Mouse (Mus musculus): ENCODE measurements around the gene Ncam1. TPM values are rescaled to one million over a fixed set of nuclear protein-coding genes. Genes with fewer than 3 reads are reported as not detected.

The Ncam1 gene
- polyA plus RNA-seq, 1 experiment from 2014 or later = 370 TPM

GRCm38 (mm10) chr9:49793241-49793640, 5.5 kb downstream of the Ncam1 start:
- Histone ChIP-seq H3K4me1 (peaks cover 54% of the 10 kb centered on the region), H3K27me3 (no peaks in the 10 kb centered on the region), H3K27ac (replicated peaks) (0 out of 2 replicates have a peak overlapping the region, but pooled peaks have one; percentile 19), H3K4me2 (replicated peaks) (no peak overlapping the region), H3K9me3 (no peaks in the 10 kb centered on the region), H3K36me3 (no peaks in the 10 kb centered on the region), H3K9ac (replicated peaks) (no peak overlapping the region), H3K4me3 (no peak overlapping the region)
- no peak for ATAC-seq (replicated peaks)
- WGBS = 24% methylated on average over 2 of the region's 2 CpGs

- peaks cover 54% of the 10 kb centered on the region for H3K4me1 ChIP-seq
- H3K4me3 ChIP-seq = no peak overlapping the region
- no peaks in the 10 kb centered on the region for H3K9me3 ChIP-seq
- H3K36me3 ChIP-seq = no peaks in the 10 kb centered on the region
- H3K27ac ChIP-seq (replicated peaks) = peak overlapping the region; percentile 19; the same call in 1 of the 2 replicates
- 51% methylated on average over 4 of the region's 4 CpGs for WGBS
- H3K4me2 ChIP-seq (replicated peaks) = no peak overlapping the region
- no peak for ATAC-seq (replicated peaks)
- no peaks in the 10 kb centered on the region for H3K27me3 ChIP-seq
- H3K9ac ChIP-seq (replicated peaks) = no peak overlapping the region
Measured at GRCm38 (mm10) chr9:49792646-49793045, 6.1 kb downstream of the Ncam1 start.

- no peak overlapping the region for H3K4me2 ChIP-seq (replicated peaks)
- peaks cover 13% of the 10 kb centered on the region for H3K4me1 ChIP-seq
- H3K9ac ChIP-seq (replicated peaks) = no peak overlapping the region
- no peak for ATAC-seq (replicated peaks)
- WGBS = 75% methylated on average over 9 of the region's 9 CpGs
- no peak overlapping the region for H3K27ac ChIP-seq (replicated peaks)
- H3K9me3 ChIP-seq = no peaks in the 10 kb centered on the region
- H3K36me3 ChIP-seq = no peaks in the 10 kb centered on the region
- H3K4me3 ChIP-seq = no peak overlapping the region
- H3K27me3 ChIP-seq = no peaks in the 10 kb centered on the region
Measured at GRCm38 (mm10) chr9:49781016-49781772, 17.5 kb downstream of the Ncam1 start.

- Histone ChIP-seq H3K9ac (replicated peaks) (no peak overlapping the region), H3K4me1 (peaks cover 16% of the 10 kb centered on the region), H3K27me3 (no peaks in the 10 kb centered on the region), H3K36me3 (no peaks in the 10 kb centered on the region), H3K4me2 (replicated peaks) (0 out of 2 replicates have a peak overlapping the region, but pooled peaks have one; percentile 6), H3K27ac (replicated peaks) (no peak overlapping the region), H3K9me3 (no peaks in the 10 kb centered on the region), H3K4me3 (no peak overlapping the region)
- no peak for ATAC-seq (replicated peaks)
- WGBS = 16% methylated on average over 7 of the region's 7 CpGs
Measured at GRCm38 (mm10) chr9:49777015-49777637, 21.6 kb downstream of the Ncam1 start.

GRCm38 (mm10) chr9:49766634-49767033, 32.1 kb downstream of the Ncam1 start:
- Histone ChIP-seq H3K9me3 (no peaks in the 10 kb centered on the region), H3K4me2 (replicated peaks) (no peak overlapping the region), H3K4me3 (no peak overlapping the region), H3K27ac (replicated peaks) (no peak overlapping the region), H3K36me3 (no peaks in the 10 kb centered on the region), H3K9ac (replicated peaks) (no peak overlapping the region), H3K4me1 (peaks cover 6% of the 10 kb centered on the region; the same call in 1 of the 2 replicates), H3K27me3 (no peaks in the 10 kb centered on the region)
- 90% methylated on average over 2 of the region's 2 CpGs for WGBS
- ATAC-seq (replicated peaks) = no peak

- ATAC-seq (replicated peaks) = no peak
- Histone ChIP-seq H3K4me1 (peaks cover 50% of the 10 kb centered on the region), H3K27me3 (no peaks in the 10 kb centered on the region), H3K9ac (replicated peaks) (no peak overlapping the region), H3K4me3 (no peak overlapping the region), H3K9me3 (no peaks in the 10 kb centered on the region), H3K4me2 (replicated peaks) (no peak overlapping the region), H3K27ac (replicated peaks) (no peak overlapping the region), H3K36me3 (no peaks in the 10 kb centered on the region)
- 69% methylated on average over 6 of the region's 6 CpGs for WGBS
Measured at GRCm38 (mm10) chr9:49760571-49760970, 38.2 kb downstream of the Ncam1 start.

GRCm38 (mm10) chr9:49758436-49758835, 40.3 kb downstream of the Ncam1 start:
- Histone ChIP-seq H3K9ac (replicated peaks) (no peak overlapping the region), H3K4me2 (replicated peaks) (peak overlapping the region; percentile 26), H3K9me3 (no peaks in the 10 kb centered on the region), H3K4me1 (peaks cover 61% of the 10 kb centered on the region), H3K36me3 (no peaks in the 10 kb centered on the region), H3K4me3 (no peak overlapping the region), H3K27me3 (no peaks in the 10 kb centered on the region), H3K27ac (replicated peaks) (peak overlapping the region; percentile 78)
- WGBS = 17% methylated on average over 2 of the region's 2 CpGs
- peak; percentile 61; the same call in 1 of the 2 replicates for ATAC-seq (replicated peaks)

- Histone ChIP-seq H3K27ac (replicated peaks) (peak overlapping the region; percentile 78), H3K27me3 (no peaks in the 10 kb centered on the region), H3K9ac (replicated peaks) (no peak overlapping the region), H3K9me3 (no peaks in the 10 kb centered on the region), H3K4me2 (replicated peaks) (peak overlapping the region; percentile 11; the same call in 1 of the 2 replicates), H3K36me3 (no peaks in the 10 kb centered on the region), H3K4me3 (no peak overlapping the region), H3K4me1 (peaks cover 62% of the 10 kb centered on the region)
- WGBS = 30% methylated on average over 12 of the region's 12 CpGs
- peak; percentile 34; the same call in 1 of the 2 replicates for ATAC-seq (replicated peaks)
Measured at GRCm38 (mm10) chr9:49757986-49758385, 40.7 kb downstream of the Ncam1 start.

- peaks cover 67% of the 10 kb centered on the region for H3K4me1 ChIP-seq
- no peaks in the 10 kb centered on the region for H3K27me3 ChIP-seq
- H3K36me3 ChIP-seq = no peaks in the 10 kb centered on the region
- H3K9me3 ChIP-seq = no peaks in the 10 kb centered on the region
- H3K27ac ChIP-seq (replicated peaks) = peak overlapping the region; percentile 78
- no peak overlapping the region for H3K9ac ChIP-seq (replicated peaks)
- 47% methylated on average over 4 of the region's 4 CpGs for WGBS
- H3K4me2 ChIP-seq (replicated peaks) = no peak overlapping the region
- no peak; the same call in 1 of the 2 replicates for ATAC-seq (replicated peaks)
- no peak overlapping the region for H3K4me3 ChIP-seq
Measured at GRCm38 (mm10) chr9:49757582-49757981, 41.1 kb downstream of the Ncam1 start.

GRCm38 (mm10) chr9:49756725-49757124, 42.0 kb downstream of the Ncam1 start:
- Histone ChIP-seq H3K4me1 (peaks cover 67% of the 10 kb centered on the region), H3K9ac (replicated peaks) (no peak overlapping the region), H3K27ac (replicated peaks) (no peak overlapping the region), H3K9me3 (no peaks in the 10 kb centered on the region), H3K4me2 (replicated peaks) (no peak overlapping the region), H3K27me3 (no peaks in the 10 kb centered on the region), H3K4me3 (no peak overlapping the region), H3K36me3 (no peaks in the 10 kb centered on the region)
- WGBS = 86% methylated on average over 4 of the region's 4 CpGs
- ATAC-seq (replicated peaks) = no peak

GRCm38 (mm10) chr9:49755214-49755613, 43.5 kb downstream of the Ncam1 start:
- ATAC-seq (replicated peaks) = no peak
- Histone ChIP-seq H3K4me2 (replicated peaks) (no peak overlapping the region), H3K4me1 (peaks cover 62% of the 10 kb centered on the region), H3K27ac (replicated peaks) (no peak overlapping the region), H3K4me3 (no peak overlapping the region), H3K9ac (replicated peaks) (no peak overlapping the region), H3K36me3 (no peaks in the 10 kb centered on the region), H3K9me3 (no peaks in the 10 kb centered on the region), H3K27me3 (no peaks in the 10 kb centered on the region)
- WGBS = 68% methylated on average over 4 of the region's 4 CpGs

GRCm38 (mm10) chr9:49751466-49751865, 47.3 kb downstream of the Ncam1 start:
- H3K9me3 ChIP-seq = no peaks in the 10 kb centered on the region
- WGBS = 73% methylated on average over 6 of the region's 6 CpGs
- H3K9ac ChIP-seq (replicated peaks) = no peak overlapping the region
- H3K4me3 ChIP-seq = no peak overlapping the region
- no peak overlapping the region for H3K27ac ChIP-seq (replicated peaks)
- H3K27me3 ChIP-seq = no peaks in the 10 kb centered on the region
- H3K36me3 ChIP-seq = no peaks in the 10 kb centered on the region
- H3K4me1 ChIP-seq = peaks cover 41% of the 10 kb centered on the region
- no peak for ATAC-seq (replicated peaks)
- no peak overlapping the region for H3K4me2 ChIP-seq (replicated peaks)

Data from forebrain, embryonic 15.5 days (tissue).